Mouse (Mus musculus): ENCODE results near the gene Atxn2.

DNA sequence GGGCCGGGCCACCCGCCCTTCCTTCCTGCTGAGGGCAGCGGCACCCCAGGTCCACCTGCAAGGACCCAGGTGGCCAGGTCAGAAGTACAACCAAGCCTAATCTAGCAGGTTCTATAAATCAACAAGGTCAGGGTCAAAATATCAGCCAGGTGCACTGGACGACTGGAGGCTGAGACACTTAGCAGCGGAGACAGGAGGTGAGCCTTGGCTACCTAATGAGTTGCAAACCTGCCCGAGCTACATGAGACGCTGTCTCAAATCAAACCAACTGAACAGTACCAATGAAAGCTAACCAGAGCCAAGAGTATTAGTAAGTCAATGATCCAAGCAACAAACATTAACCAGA, 128.0 kb downstream of the Atxn2 start:
- TF ChIP-seq CTCF (conservative IDR thresholded peaks at IDR 0.05; ENCODE audit: insufficient read depth, insufficient read length, low read depth, low read length) (no peak), POLR2A (IDR thresholded peaks at IDR 0.05; ENCODE audit: low read depth, low read length) (no peak)

Data from kidney, adult 2 months (tissue).